Mouse (Mus musculus) lung, embryonic 14.5 days (tissue): Measurements from ENCODE around the gene Cox20. TPM values are rescaled to one million over a fixed set of nuclear protein-coding genes. Genes with fewer than 3 reads are reported as not detected.
"Not testable (repeated sequence)": the region's sequence is repeated elsewhere in the genome, so short reads cannot be mapped to it uniquely, and the experiment has no call there.

ENCODE experiments used
- ATAC-seq: fragments of 200-750 bp; cut with Nextera tagmentation; 2 replicates; pipeline ENCODE4 v1.8.0; 2017; ENCODE audit warnings: mild to moderate bottlenecking, moderate TSS enrichment, moderate library complexity; ENCODE audit not compliant: insufficient read depth
- DNase-seq: peaks from one replicate; pipeline ENCODE4 v3.0.0-alpha.2; 2015
- H3K27ac ChIP-seq: fragments of 300-500 bp; sonication (generic); 2 replicates; pipeline ENCODE4 v1.5.1; 2014; ENCODE audit warnings: low read depth, mild to moderate bottlenecking, moderate library complexity
- H3K27me3 ChIP-seq: fragments of 300-500 bp; sonication (generic); 2 replicates; pipeline ENCODE4 v1.6.1; 2014; ENCODE audit warnings: low read length, control low read depth; ENCODE audit not compliant: insufficient read depth
- H3K36me3 ChIP-seq: fragments of 300-500 bp; sonication (generic); 2 replicates; pipeline ENCODE4 v1.6.1; 2014; ENCODE audit warnings: control low read depth; ENCODE audit not compliant: insufficient read depth
- H3K4me1 ChIP-seq: fragments of 300-500 bp; sonication (generic); 2 replicates; pipeline ENCODE4 v1.6.1; 2014; ENCODE audit warnings: antibody characterized with exemption, control low read depth; ENCODE audit not compliant: insufficient read depth
- H3K4me2 ChIP-seq: fragments of 300-500 bp; sonication (generic); 2 replicates; pipeline ENCODE4 v1.6.1; 2014; ENCODE audit warnings: mild to moderate bottlenecking
- H3K4me3 ChIP-seq: fragments of 300-500 bp; sonication (generic); 2 replicates; pipeline ENCODE4 v1.5.1; 2014; ENCODE audit warnings: low read depth, low read length
- H3K9ac ChIP-seq: fragments of 300-500 bp; sonication (generic); 2 replicates; pipeline ENCODE4 v1.6.1; 2014
- H3K9me3 ChIP-seq: fragments of 300-500 bp; sonication (generic); 2 replicates; pipeline ENCODE4 v1.6.1; 2016; ENCODE audit warnings: low read depth, low read length, control low read depth
- CTCF ChIP-seq: IDR thresholded peaks from 2 replicates; pipeline ENCODE4 v1.5.1; 2016; ENCODE audit warnings: antibody characterized with exemption, low read depth
- WGBS: fragments of 180-500 bp; shearing (Covaris S2); extraction: QIAGEN DNeasy Blood & Tissue Kit; methylation state at CpG from one replicate; pipeline ENCODE4 v1.1.7; 2014; 5-methylcytosine and 5-hydroxymethylcytosine counted together
- polyA plus RNA-seq: library from polyadenylated mRNA; unstranded; fragments of >200 nt; fragmentation: Nextera tagmentation; extraction: Ambion mirVana; gene quantifications from 2 replicates; pipeline ENCODE4 v1.2.1, GENCODE M21; 2014

Cox20 gene
- polyA plus RNA-seq, 1 experiment from 2014 or later, result 124 TPM

DNA sequence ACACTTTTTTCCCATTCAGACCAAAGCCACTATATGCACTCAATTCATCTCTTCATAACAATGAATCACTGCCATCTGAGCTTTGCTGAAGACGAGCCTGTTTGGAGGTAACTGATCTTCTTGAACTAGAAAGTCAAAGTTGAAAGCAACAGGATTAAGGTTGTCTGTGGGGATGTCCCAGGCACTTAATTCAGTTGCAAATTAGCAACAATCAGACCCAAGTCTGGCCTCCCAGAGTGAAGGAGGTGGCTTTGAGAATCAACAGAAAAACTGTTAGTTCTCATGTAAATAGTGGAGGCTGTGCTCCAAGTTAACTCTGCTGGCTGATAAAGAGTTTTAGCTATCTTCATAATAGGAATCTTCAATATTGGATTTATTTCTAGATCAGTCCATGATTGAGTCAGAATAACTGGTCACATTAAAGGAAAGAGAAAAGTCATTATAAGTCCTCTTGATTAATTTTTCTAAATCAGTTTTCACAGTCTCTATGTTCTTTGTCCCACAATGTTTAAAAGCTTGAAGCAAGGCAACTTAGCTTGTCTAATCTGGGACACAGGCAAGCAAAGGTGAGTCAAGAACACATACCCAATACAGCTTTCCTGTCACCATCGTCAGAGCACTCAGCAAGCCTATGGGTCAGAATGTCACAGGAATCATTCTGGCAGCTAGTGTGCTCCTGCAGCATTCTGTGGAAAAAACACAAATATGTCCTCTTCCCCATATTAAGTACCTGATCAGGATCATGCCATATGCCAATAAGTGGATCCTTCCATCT lies 34.8 kb upstream of the Cox20 start:
- 51% methylated on average over 2 of the region's 2 CpGs for WGBS
- Histone ChIP-seq H3K9me3 (no peaks in the 10 kb centered on the region), H3K4me3 (no peak overlapping the region), H3K4me2 (no peak overlapping the region), H3K36me3 (no peaks in the 10 kb centered on the region), H3K9ac (no peak overlapping the region), H3K27ac (no peak overlapping the region), H3K27me3 (no peaks in the 10 kb centered on the region), H3K4me1 (no peaks in the 10 kb centered on the region)
- ATAC-seq, result no peak
- no peak for TF ChIP-seq CTCF
- DNase-seq, result no peak

- 45% methylated on average over 8 of the region's 8 CpGs for WGBS
- DNase-seq, result no peak
- Histone ChIP-seq H3K36me3 (no peaks in the 10 kb centered on the region), H3K4me3 (no peak overlapping the region), H3K4me2 (no peak overlapping the region), H3K9ac (no peak overlapping the region), H3K27ac (no peak overlapping the region), H3K4me1 (no peaks in the 10 kb centered on the region), H3K27me3 (no peaks in the 10 kb centered on the region), H3K9me3 (no peaks in the 10 kb centered on the region)
- no peak for TF ChIP-seq CTCF
- ATAC-seq, result no peak
Measured at GRCm38 (mm10) chr1:178287601-178288176, 31.2 kb upstream of the Cox20 start.

- no peak for ATAC-seq
- no peak for TF ChIP-seq CTCF
- H3K27me3 ChIP-seq, result no peaks in the 10 kb centered on the region
- no peak for DNase-seq
- no peaks in the 10 kb centered on the region for H3K36me3 ChIP-seq
- 82% methylated on average over 3 of the region's 3 CpGs for WGBS
- no peaks in the 10 kb centered on the region for H3K4me1 ChIP-seq
- H3K9ac ChIP-seq, result no peak overlapping the region
- H3K4me3 ChIP-seq, result no peak overlapping the region
- H3K4me2 ChIP-seq, result no peak overlapping the region
- no peak overlapping the region for H3K27ac ChIP-seq
- no peaks in the 10 kb centered on the region for H3K9me3 ChIP-seq
Measured at GRCm38 (mm10) chr1:178291716-178292115, 27.2 kb upstream of the Cox20 start.

- Histone ChIP-seq H3K4me2 (no peak overlapping the region), H3K27me3 (no peaks in the 10 kb centered on the region), H3K9me3 (no peaks in the 10 kb centered on the region), H3K36me3 (no peaks in the 10 kb centered on the region), H3K27ac (no peak overlapping the region), H3K4me1 (no peaks in the 10 kb centered on the region), H3K9ac (no peak overlapping the region), H3K4me3 (no peak overlapping the region)
- 88% methylated on average over 1 of the region's 1 CpGs for WGBS
- TF ChIP-seq CTCF, result no peak
- ATAC-seq (no peak), DNase-seq (no peak)
Measured at GRCm38 (mm10) chr1:178294051-178294450, 24.9 kb upstream of the Cox20 start.

DNA sequence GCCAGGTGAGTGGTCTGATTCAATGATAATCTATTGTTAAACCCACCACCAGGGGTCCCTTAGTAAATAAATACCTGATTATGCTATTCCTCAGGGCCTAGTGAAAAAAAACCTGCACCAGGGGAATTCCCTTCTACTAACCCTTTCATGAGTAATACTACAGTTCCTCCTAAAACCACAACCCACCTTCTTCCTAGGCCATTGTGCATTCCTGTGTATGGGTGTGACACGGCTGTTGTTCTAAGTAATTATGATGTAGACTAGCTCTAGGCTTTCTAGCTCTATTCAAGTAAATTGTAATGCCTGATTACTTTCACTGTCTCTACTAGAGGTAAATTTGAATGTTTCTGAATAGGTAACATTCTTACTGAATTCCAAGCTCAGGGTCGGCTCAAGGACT lies 17.7 kb upstream of the Cox20 start:
- H3K4me3 ChIP-seq, DNase-seq, H3K9me3 ChIP-seq, H3K36me3 ChIP-seq, H3K4me2 ChIP-seq, H3K27me3 ChIP-seq, H3K4me1 ChIP-seq, H3K9ac ChIP-seq, ATAC-seq, H3K27ac ChIP-seq: not testable (repeated sequence)
- WGBS, result 88% methylated on average over 2 of the region's 2 CpGs

GRCm38 (mm10) chr1:178303425-178303824 lies 15.5 kb upstream of the Cox20 start:
- 19% methylated on average over 3 of the region's 3 CpGs for WGBS
- no peaks in the 10 kb centered on the region for H3K27me3 ChIP-seq
- peak; percentile 90 for DNase-seq
- peak; percentile 70; the same call in 1 of the 2 replicates for ATAC-seq
- no peaks in the 10 kb centered on the region for H3K9me3 ChIP-seq
- no peaks in the 10 kb centered on the region for H3K4me1 ChIP-seq
- H3K9ac ChIP-seq, result no peak overlapping the region
- H3K27ac ChIP-seq, result no peak overlapping the region
- H3K36me3 ChIP-seq, result no peaks in the 10 kb centered on the region
- peak; percentile 83 for TF ChIP-seq CTCF
- H3K4me2 ChIP-seq, result no peak overlapping the region
- no peak overlapping the region for H3K4me3 ChIP-seq

DNA sequence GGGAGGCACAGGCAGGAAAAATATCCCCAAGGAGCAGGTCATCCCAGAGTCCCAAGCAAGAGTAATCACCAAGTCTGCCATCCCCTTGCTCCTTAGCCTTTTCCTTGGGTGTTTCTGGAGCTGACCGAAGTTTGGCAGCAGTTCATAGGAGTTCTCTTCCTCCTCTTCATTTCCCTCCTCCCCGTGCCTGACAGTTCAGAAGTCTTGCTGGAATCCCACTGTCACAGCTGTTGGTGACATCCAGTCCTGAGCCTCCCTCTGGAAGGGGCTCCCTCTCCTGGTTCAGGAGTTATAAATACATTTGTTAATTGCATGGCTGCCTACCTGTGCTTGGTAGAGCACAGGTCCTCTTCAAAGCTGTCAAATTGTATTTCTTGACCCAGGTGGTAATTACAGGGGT lies 9.4 kb upstream of the Cox20 start:
- H3K4me3 ChIP-seq, result no peak overlapping the region
- DNase-seq (peak; percentile 62), ATAC-seq (peak; percentile 70; the same call in 1 of the 2 replicates)
- WGBS, result 39% methylated on average over 2 of the region's 2 CpGs
- H3K9ac ChIP-seq, result no peak overlapping the region
- no peak overlapping the region for H3K4me2 ChIP-seq
- no peaks in the 10 kb centered on the region for H3K27me3 ChIP-seq
- no peak for TF ChIP-seq CTCF
- H3K27ac ChIP-seq, result no peak overlapping the region
- no peaks in the 10 kb centered on the region for H3K9me3 ChIP-seq
- no peaks in the 10 kb centered on the region for H3K4me1 ChIP-seq
- H3K36me3 ChIP-seq, result no peaks in the 10 kb centered on the region
